Mouse (Mus musculus) spleen, adult 2 months (tissue): ENCODE data around the gene Bcl2. TPM values are rescaled to one million over a fixed set of nuclear protein-coding genes. Genes with fewer than 3 reads are reported as not detected.

Source experiments
- DNase-seq, 2 experiments: peaks; one replicate each; pipeline versions ENCODE4 v3.0.0 to v3.0.0-alpha.2; 2012 to 2021; ENCODE audit warnings: low spot score in 2 of 2, low read depth in 1 of 2
- H3K27ac ChIP-seq: fragments of 200-500 bp; 2 replicates; pipeline ENCODE4 v1.5.1; 2012; ENCODE audit warnings: low read length, inconsistent platforms; ENCODE audit not compliant: insufficient read depth
- H3K27me3 ChIP-seq: fragments of 200-500 bp; 2 replicates; pipeline ENCODE4 v1.6.1; 2012; ENCODE audit warnings: mild to moderate bottlenecking, moderate library complexity, low read length, inconsistent platforms; ENCODE audit not compliant: control insufficient read depth, insufficient read depth
- H3K36me3 ChIP-seq: fragments of 200-500 bp; 2 replicates; pipeline ENCODE4 v1.6.1; 2012; ENCODE audit warnings: mild to moderate bottlenecking, low read length, inconsistent platforms; ENCODE audit not compliant: control insufficient read depth, insufficient read depth
- H3K4me1 ChIP-seq: fragments of 200-500 bp; 2 replicates; pipeline ENCODE4 v1.6.1; 2011; ENCODE audit warnings: inconsistent platforms; ENCODE audit not compliant: control insufficient read depth, insufficient read depth, insufficient read length
- H3K4me3 ChIP-seq: fragments of 200-500 bp; 2 replicates; pipeline ENCODE4 v1.5.1; 2011; ENCODE audit warnings: mild to moderate bottlenecking, inconsistent platforms; ENCODE audit not compliant: insufficient read depth, insufficient read length; ENCODE audit errors: extremely low read depth
- CTCF ChIP-seq: fragments of 200-500 bp; IDR thresholded peaks from 2 replicates; pipeline ENCODE4 v1.5.1; 2011; ENCODE audit warnings: mild to moderate bottlenecking, inconsistent platforms; ENCODE audit not compliant: insufficient read depth, insufficient read length, insufficient replicate concordance; ENCODE audit errors: extremely low read depth
- POLR2A ChIP-seq: fragments of 200-500 bp; IDR thresholded peaks from 2 replicates; pipeline ENCODE4 v1.6.1; 2011; ENCODE audit warnings: low read depth, low read length, inconsistent platforms
- WGBS: fragments of 180-500 bp; shearing (Covaris S2); methylation state at CpG from one replicate; pipeline ENCODE4 v1.1.7; 2018; 5-methylcytosine and 5-hydroxymethylcytosine counted together
- polyA plus RNA-seq: library from polyadenylated mRNA; depleted of rRNA; stranded (reverse); fragments of >200 nt; gene quantifications from 2 replicates; pipeline ENCODE4 v1.2.3, GENCODE M21; 2012

Bcl2 gene
- polyA plus RNA-seq, 1 experiment: 10.6 TPM

- Histone ChIP-seq H3K27me3 (no peaks in the 10 kb centered on the region), H3K4me3 (no peak overlapping the region), H3K4me1 (no peaks in the 10 kb centered on the region), H3K27ac (no peak overlapping the region), H3K36me3 (peaks cover 26% of the 10 kb centered on the region)
- TF ChIP-seq CTCF (no peak), POLR2A (no peak)
- DNase-seq: no peak
- WGBS: 91% methylated on average over 1 of the region's 1 CpGs
Observed at GRCm38 (mm10) chr1:106750656-106751055, 36.6 kb upstream of the Bcl2 start.

DNA sequence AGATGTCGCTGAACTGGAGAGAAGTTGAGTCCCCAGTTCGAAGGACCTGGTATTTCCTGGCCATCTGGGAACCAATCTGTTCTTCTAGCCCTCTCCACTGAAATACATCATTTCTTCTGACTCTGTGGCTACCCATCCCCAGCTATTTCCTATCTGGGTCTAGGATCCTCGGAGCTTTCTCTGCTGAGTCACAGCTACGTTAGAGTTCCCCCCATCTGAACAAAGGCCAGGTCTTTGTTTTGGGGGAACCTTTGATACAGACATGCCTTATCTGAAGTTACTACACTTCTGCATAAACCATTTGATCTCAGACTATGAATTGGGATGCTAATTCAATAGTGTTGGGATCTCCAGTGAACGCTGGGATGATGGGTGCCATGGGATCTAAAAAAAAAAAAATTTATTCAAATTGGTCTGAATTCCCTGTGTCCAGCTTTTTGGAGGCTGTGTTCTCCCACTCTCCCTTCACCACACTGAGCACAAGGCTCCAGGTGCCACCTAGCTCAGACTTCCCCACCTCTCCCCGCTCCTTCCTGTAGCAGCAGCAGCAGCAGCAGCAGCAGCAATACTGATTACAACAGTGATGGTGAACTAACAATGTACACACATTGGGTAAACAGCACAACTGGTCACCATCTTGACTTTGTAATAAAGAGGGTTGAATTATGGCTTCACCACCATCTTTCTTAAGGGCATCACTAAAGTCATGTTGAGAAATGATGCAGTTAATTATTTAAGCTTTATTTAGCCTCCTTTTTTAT is 34.7 kb upstream of the Bcl2 start:
- H3K36me3 ChIP-seq: peaks cover 24% of the 10 kb centered on the region
- no peak overlapping the region for H3K27ac ChIP-seq
- no peaks in the 10 kb centered on the region for H3K4me1 ChIP-seq
- H3K27me3 ChIP-seq: no peaks in the 10 kb centered on the region
- TF ChIP-seq CTCF (no peak), POLR2A (no peak)
- H3K4me3 ChIP-seq: no peak overlapping the region
- no peak for DNase-seq
- WGBS: 88% methylated on average over 6 of the region's 6 CpGs

- Histone ChIP-seq H3K4me3 (no peak overlapping the region), H3K27ac (no peak overlapping the region), H3K4me1 (no peaks in the 10 kb centered on the region), H3K27me3 (no peaks in the 10 kb centered on the region), H3K36me3 (peaks cover 25% of the 10 kb centered on the region)
- DNase-seq: no peak
- TF ChIP-seq POLR2A: no peak
- WGBS: 95% methylated on average over 6 of the region's 6 CpGs
Observed at GRCm38 (mm10) chr1:106742980-106743379, 28.9 kb upstream of the Bcl2 start.

GRCm38 (mm10) chr1:106740735-106741134 is 26.7 kb upstream of the Bcl2 start:
- Histone ChIP-seq H3K4me3 (no peak overlapping the region), H3K4me1 (no peaks in the 10 kb centered on the region), H3K27me3 (no peaks in the 10 kb centered on the region), H3K36me3 (peaks cover 11% of the 10 kb centered on the region), H3K27ac (no peak overlapping the region)
- 91% methylated on average over 4 of the region's 4 CpGs for WGBS
- TF ChIP-seq CTCF (no peak), POLR2A (no peak)
- no peak for DNase-seq

DNA sequence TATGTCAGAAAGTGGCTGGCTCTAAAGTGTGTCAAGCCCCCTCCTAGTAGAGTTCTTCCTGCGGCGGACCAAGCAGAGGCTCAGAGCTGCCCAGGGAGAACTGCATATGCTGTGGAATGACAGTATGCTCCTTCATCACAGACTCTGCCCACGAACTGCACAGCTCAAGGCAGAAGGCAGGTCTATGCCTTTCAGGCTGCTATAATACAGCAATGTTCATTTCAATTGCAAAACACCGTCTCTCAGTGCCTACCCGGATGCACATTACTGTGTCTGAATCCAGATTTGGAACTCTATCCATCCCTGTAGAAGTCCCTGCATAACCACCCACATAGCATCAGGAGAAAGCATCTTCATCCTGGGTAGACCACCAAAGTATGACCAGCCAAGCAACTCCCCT is 25.7 kb upstream of the Bcl2 start:
- Histone ChIP-seq H3K36me3 (peaks cover 11% of the 10 kb centered on the region), H3K4me3 (no peak overlapping the region), H3K27me3 (no peaks in the 10 kb centered on the region), H3K27ac (no peak overlapping the region), H3K4me1 (no peaks in the 10 kb centered on the region)
- DNase-seq: no peak
- TF ChIP-seq CTCF (no peak), POLR2A (no peak)
- WGBS: 94% methylated on average over 5 of the region's 5 CpGs

DNA sequence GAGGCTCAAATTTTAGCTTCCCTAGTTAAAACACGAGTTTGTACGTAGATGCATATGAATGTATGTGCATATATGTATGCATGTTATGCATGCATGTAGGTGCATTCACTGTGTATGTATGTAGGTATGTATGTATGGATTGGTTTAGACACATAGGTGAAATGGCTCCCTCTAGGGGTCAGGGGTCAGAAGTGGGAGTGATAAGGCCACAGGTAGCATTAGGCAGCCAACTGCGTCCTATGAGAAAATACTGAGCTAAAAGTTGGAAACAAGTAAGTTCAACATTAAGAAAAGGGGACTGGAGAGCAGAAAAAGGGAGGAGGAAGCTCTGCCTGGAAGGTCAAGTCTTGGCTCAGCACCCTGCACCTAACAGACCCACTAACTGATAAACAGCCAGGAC is 24.0 kb upstream of the Bcl2 start:
- WGBS: 86% methylated on average over 3 of the region's 3 CpGs
- Histone ChIP-seq H3K4me3 (no peak overlapping the region), H3K36me3 (peaks cover 16% of the 10 kb centered on the region), H3K27ac (no peak overlapping the region), H3K4me1 (no peaks in the 10 kb centered on the region), H3K27me3 (no peaks in the 10 kb centered on the region)
- TF ChIP-seq POLR2A: no peak
- TF ChIP-seq CTCF: peak; percentile 30; the same call in 1 of the 2 replicates
- peak in 1 of 2 experiments; percentile 51 for DNase-seq

DNA sequence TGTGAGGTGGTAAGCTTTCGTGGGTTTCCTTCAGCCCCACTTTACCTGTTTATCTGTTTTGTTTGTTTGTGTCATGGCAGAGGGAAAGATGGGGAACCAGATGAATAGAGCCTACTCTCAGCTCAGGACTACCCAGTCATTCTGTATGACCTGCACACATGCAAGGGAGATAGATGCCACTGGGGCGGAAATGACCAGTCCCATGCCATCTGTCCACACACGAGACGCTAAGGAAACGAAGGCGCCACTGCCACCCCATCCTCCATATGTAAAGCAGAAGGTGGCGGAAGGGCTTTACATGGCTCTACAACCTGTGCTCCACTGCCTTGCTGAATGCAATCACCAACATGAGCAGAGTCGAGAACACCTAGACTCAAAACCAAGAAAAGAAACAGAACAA is 22.1 kb upstream of the Bcl2 start:
- Histone ChIP-seq H3K27me3 (no peaks in the 10 kb centered on the region), H3K27ac (no peak overlapping the region), H3K36me3 (peaks cover 16% of the 10 kb centered on the region), H3K4me1 (no peaks in the 10 kb centered on the region), H3K4me3 (no peak overlapping the region)
- 96% methylated on average over 8 of the region's 8 CpGs for WGBS
- TF ChIP-seq CTCF (no peak), POLR2A (no peak)
- DNase-seq: no peak
